Mouse (Mus musculus) neural tube, postnatal 0 days (tissue): ENCODE measurements around the gene Pdss1. TPM values are rescaled to one million over a fixed set of nuclear protein-coding genes. Genes with fewer than 3 reads are reported as not detected.

Experiments used
- polyA plus RNA-seq: library from polyadenylated mRNA; unstranded; fragments of >200 nt; fragmentation: Nextera tagmentation; extraction: Ambion mirVana; gene quantifications from 2 replicates; pipeline ENCODE4 v1.2.1, GENCODE M21; 2015

Gene Pdss1
- polyA plus RNA-seq, result 20.5 and 21.3 TPM in 2 replicates

DNA sequence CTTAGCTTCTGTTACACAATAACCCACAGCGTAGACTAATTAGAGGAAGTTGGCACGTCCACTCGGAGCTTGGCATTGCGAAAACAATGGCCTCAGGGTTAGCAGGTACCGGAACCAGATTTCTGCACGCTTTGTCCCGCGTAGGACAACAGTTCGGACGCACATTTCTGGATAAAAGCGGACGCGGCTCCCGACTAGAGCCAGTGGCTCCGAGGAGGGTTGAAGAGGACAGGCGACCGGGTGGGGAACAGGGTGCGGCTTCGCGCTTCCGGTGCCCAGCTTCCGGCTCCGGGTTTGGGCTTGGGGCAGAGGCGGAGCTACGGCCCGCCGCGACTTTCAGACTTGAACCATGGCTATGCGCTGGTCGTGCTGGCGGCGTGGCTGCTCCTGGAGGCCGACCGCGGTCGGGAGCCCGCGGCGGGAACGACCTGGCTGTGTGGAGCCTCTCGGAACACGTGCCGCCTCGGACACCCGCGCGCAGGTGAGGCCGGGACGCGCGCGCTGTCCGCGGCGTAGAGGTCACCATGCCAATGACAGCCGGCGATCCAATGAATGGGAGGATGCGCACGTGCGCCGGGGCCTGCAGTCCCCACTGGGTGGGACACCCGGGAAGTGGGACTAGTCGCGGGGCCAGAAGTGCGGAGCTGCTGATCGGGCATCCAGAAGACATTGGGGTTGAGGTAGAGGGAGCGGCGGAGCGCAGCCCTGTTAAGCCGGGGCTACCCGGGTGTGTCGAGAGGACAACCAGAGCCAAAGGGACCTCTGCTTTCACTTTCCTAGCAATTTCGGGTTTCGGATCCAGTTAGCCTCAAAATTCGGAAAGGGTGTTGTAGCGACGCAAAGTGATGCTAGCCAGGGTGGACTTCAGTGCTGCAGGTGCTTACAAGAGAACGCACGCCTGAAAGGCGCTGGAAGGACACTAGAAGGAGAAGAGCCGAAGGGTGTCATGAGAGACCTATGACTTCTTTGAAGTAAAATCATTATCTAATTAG lies at the start of gene Pdss1:
Gene Pdss1, plus strand, starts transcription at position 241 of the 992 bp plus-strand sequence.

Other genes starting within 250 kb of the Pdss1 start
- 2.6 and 2.9 TPM in 2 replicates for gene Apbb1ip, start 121.4 kb upstream of the Pdss1 start, polyA plus RNA-seq
- gene Abi1, start 144.7 kb downstream of the Pdss1 start, polyA plus RNA-seq, result 56.7 and 60.5 TPM in 2 replicates
- gene Acbd5, start 172.6 kb downstream of the Pdss1 start, polyA plus RNA-seq, result 57.2 and 59.7 TPM in 2 replicates